Mouse (Mus musculus): ENCODE data around the gene Cdkn1c.

- TF ChIP-seq EP300 (IDR thresholded peaks at IDR 0.05; ENCODE audit: low read depth) (no peak), CTCF (IDR thresholded peaks at IDR 0.05; ENCODE audit: low read depth) (no peak)
Observed at GRCm38 (mm10) chr7:143458963-143459331, 1.9 kb downstream of the Cdkn1c start.

All from liver, embryonic 14.5 days (tissue).